Mouse (Mus musculus) cerebellum, adult 9-10 months (tissue): Measurements from ENCODE around the gene Anln.
A peak's percentile ranks its signal among the peaks of the same experiment; 100 is the strongest.
"Not testable (repeated sequence)": the region's sequence is repeated elsewhere in the genome, so short reads cannot be mapped to it uniquely, and the experiment has no call there.

Source experiments
- DNase-seq: peaks from one replicate; pipeline ENCODE4 v3.0.0; 2022

Gene Anln

DNA sequence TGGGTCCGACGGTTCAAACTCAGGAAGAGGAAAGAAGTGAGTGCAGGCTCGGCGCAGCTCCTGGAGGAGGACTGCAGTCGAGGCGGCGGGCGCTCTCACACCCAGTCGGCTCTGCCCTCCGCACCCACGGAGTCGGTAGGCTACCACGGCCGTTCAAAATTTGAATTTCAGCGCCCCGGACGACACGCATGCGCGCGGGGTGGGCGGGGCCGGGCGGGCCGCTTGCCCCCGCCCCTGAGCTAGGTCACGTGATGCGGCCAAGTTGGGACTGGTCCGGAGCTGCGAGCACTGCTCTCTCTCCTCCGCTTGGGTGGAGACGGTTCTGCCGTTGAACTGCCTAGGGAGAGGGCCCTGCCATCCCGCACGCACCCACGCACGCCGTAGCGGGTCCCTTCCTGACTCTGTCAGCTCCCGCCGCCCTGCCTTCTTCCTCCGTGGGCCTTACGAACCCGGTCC lies at the start of gene Anln:
Anln (minus strand) TSS at position 168 of the 456 bp plus-strand sequence.
- DNase-seq = peak; percentile 79

DNA sequence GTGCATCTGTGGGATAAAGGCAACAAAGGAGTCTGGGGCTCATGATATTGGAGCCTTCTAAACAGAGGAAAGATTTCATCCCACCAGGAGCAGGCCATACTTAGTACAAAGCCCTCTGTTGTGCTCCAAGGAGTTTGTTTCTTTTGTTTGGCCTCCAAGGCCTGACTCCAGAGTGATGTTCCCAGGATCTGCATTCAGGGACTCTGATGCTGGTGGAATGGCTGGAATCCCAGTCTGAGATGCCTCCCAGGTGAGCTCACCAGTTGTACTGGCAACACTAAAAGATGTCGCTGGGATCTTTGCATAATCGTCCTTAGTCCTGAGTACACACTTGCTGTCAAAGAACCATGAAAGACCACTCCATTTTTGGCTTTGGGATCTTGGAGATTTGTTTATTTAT lies 45.1 kb upstream of the Anln start:
- no peak for DNase-seq

DNA sequence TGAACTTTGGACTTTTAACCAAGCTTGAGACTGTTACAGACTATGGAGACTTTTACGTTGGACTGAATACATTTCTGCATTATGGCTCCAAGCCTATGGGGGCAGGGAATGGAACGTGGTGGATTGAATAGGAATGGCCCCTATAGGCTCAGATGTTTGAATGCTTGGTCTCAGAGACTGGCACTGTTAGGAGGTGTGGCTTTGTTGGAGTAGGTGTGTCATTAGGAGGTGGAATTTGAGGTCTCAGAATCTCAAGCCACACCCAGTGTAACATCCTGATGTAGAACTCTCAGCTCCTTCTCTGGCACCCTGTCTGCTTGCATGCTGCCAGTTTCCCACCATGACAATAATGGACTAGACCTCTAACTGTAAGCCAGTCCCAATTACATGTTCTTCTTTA lies 44.2 kb upstream of the Anln start:
- DNase-seq = no peak

GRCm38 (mm10) chr9:22430315-22430840 lies 41.4 kb upstream of the Anln start:
- DNase-seq = no peak

DNA sequence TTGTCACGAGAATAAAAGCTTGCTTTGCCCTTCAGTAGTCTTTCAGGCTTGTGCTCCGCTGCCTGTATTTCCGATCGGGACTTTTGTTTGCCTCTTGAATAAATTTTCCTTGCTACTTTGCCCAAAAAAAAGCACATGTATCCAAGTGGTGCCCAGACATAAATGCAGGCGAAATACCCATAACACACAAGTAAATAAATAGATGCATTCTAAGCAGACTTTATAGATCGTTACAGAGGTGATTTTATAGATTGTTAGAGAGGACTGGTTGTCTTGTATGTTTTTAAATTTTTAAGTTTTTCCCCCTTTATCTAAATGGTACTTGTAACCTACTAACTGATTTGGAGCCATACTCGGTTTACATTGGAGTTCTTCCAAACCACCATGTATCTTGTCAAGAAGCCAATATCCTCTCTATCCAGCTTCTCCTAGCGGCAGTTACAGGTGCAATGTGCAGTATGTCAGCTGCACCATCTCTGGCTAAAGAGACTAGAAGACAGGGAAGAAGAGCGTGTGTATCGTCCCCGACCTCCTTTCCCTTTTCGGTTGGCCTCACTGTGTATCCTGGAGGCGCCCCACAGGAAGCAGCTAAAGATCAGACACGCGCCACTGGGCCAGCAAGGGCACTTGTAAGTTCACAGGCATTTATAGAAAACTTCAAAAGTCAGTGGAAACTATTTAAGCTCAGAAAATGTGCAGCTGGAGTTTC lies 40.7 kb upstream of the Anln start:
- peak; percentile 75 for DNase-seq

DNA sequence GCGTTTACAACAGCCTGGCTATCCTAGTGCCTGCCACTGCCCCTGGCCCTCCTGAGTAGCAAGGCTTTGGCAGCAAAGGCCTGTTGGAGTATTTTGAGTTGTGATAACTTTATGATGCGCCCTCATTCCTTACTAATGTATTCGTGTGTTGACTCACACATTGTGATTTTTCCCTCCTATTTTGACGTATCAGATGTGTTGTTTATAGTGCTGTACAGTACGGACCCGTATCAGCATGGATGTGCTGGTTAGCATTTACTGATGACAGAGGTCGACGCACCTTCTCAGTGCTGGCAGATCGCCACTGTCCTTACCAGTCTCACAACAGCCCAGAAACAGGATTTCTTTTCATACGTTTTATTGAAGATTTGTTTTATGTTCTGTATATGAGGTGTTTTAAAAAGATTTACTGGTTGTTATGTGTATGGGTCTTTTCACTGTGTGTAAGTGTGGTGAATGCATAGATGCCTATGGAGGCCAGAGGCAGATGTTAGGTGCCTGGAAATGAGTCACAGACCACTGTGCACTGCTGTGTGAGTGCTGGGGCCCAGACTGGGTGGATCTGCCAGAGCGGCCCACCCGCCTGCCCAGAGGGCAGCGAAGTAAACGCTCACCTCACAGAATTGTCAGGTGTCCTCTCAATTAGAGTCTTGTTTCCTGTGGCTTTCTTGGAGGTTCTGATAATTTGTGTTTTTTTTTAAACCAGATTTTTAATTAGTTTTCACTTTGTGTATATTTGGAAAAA lies 39.9 kb upstream of the Anln start:
- DNase-seq = no peak

DNA sequence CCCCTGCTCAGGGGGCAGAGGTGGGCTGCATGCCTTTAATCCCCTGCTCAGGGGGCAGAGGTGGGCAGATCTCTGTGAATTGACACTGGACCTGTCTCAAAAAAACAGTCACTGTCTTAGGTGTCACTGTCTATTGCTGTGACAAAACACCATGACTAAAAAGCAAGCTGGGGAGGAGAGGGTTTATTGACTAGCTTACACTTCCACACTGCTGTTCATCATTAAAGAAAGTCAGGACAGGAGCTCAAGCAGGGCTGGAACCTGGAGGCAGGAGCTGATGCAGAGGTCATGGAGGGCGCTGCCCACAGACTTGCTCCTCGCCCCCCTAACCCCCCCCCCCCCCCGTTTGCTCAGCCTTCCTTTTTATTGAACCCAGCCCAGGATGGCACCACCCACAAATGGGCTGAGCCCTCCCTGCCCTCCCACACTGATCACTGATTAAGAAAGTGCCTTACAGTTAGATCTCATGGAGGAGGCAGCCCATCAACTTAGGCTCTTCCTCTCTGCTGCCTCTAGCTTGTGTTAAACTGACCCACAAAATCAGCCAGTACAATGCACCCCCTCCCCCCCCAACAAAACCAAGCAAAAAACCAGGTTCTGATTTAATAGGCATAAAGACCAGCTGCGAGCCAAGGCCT lies 39.2 kb upstream of the Anln start:
- no peak for DNase-seq

GRCm38 (mm10) chr9:22424719-22425118 lies 35.7 kb upstream of the Anln start:
- no peak for DNase-seq

- no peak for DNase-seq
These were observed 35.2 kb upstream of the Anln start for GRCm38 (mm10) chr9:22424196-22424595.

- DNase-seq = no peak
These were observed 34.5 kb upstream of the Anln start for GRCm38 (mm10) chr9:22423507-22423906.

- no peak for DNase-seq
These were observed 33.6 kb upstream of the Anln start for GRCm38 (mm10) chr9:22422559-22422958.

- DNase-seq = peak; percentile 45
These were observed 31.5 kb upstream of the Anln start for GRCm38 (mm10) chr9:22420491-22420890.

DNA sequence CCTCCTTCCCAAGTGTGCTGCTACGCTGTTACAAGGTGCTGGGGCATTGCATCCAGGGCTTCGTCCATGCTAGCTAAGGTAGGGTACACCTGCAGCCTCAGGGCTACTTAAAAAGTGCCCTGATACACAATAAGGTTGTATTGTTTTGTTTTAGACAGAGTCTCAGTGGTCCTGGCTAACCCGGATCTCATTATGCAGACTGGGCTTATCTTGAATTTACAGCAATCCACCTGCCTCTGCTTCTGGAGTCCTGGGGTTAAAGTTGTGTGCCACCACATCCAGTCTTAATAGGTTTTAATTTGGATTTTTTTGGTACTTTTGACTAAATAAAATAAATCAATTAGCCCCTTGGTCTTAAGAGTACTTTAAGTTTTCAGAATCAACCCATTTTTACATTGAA lies 30.9 kb upstream of the Anln start:
- no peak for DNase-seq

- DNase-seq = no peak
These were observed 28.6 kb upstream of the Anln start for GRCm38 (mm10) chr9:22417547-22417946.

- DNase-seq = no peak
These were observed 27.2 kb upstream of the Anln start for GRCm38 (mm10) chr9:22416187-22416586.

GRCm38 (mm10) chr9:22411002-22411857 lies 22.2 kb upstream of the Anln start, which contains the start of gene 9530077C05Rik:
Gene 9530077C05Rik (plus strand): TSS chr9:22411513.
- DNase-seq = peak; percentile 99

GRCm38 (mm10) chr9:22409501-22409900 lies 20.5 kb upstream of the Anln start:
- DNase-seq = no peak

DNA sequence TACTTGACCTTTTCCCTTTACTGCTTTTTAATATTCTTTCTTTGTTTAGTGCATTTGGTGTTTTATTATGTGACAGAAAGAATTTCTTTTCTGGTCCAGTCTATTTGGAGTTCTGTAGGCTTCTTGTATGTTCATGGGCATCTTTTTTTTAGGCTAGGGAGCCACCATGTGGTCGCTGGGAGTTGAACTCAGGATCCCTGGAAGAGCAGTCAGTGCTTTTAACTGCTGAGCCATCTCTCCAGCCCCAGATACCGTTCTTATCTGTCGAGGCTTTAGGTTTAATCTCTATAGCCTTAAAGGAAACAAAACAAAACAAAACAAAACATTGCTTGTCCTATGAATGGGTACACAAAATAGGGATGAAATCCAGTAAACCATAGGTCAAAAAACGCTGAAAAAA lies 19.4 kb upstream of the Anln start:
- not testable (repeated sequence) for DNase-seq

DNA sequence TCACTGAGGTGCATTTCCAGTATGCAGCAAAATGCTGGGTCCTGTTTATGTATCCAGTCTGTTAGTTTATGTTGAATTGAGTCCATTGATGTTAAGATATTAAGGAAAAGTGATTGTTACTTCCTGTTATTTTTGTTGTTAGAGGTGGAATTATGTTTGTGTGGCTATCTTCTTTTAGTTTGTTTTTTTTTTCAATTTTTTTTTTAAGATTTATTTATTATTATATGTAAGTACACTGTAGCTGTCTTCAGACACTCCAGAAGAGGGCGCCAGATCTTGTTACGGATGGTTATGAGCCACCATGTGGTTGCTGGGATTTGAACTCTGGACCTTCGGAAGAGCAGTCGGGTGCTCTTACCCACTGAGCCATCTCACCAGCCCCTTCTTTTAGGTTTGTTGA lies 18.6 kb upstream of the Anln start:
- not testable (repeated sequence) for DNase-seq

GRCm38 (mm10) chr9:22405414-22405813 lies 16.4 kb upstream of the Anln start:
- no peak for DNase-seq

- DNase-seq = not testable (repeated sequence)
These were observed 14.5 kb upstream of the Anln start for GRCm38 (mm10) chr9:22403501-22403900.

DNA sequence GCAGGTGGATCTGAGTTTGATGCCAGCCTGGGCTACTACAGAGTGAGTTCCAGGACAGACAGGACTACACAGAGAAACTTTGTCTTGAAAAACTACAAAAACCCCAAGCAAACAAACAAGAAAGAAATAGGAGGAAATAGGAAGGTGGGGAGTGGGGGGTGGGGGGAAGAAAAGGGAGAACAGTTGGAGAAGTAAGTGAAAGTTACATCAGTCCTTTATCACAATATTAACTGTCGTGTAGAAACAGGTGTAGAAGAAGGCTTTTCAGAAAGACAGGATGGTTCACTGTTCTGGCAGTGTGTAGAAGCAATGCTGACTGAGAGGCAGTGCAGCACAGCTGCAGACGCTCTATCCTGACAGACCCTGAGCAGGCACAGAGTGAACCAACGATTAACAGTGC lies 14.0 kb upstream of the Anln start:
- DNase-seq = no peak

- DNase-seq = no peak
These were observed 13.0 kb upstream of the Anln start for GRCm38 (mm10) chr9:22402001-22402400.
